Mouse (Mus musculus) heart, embryonic 13.5 days (tissue): ENCODE results near the gene Fignl1. TPM values are rescaled to one million over a fixed set of nuclear protein-coding genes. Genes with fewer than 3 reads are reported as not detected.

Experiments used
- ATAC-seq: fragments of 200-750 bp; cut with Nextera tagmentation; 2 replicates; pipeline ENCODE4 v1.8.0; 2017; ENCODE audit warnings: moderate TSS enrichment; ENCODE audit not compliant: insufficient number of reproducible peaks, low FRiP score, low TSS enrichment; ENCODE audit errors: extremely low read depth
- H3K27ac ChIP-seq: fragments of 300-500 bp; sonication (generic); replicated peaks from 2 replicates; pipeline ENCODE4 v1.5.1; 2015; ENCODE audit warnings: moderate library complexity, mild to moderate bottlenecking, inconsistent platforms
- H3K27me3 ChIP-seq: fragments of 300-500 bp; sonication (generic); replicated peaks from 2 replicates; pipeline ENCODE4 v1.6.1; 2015; ENCODE audit warnings: mild to moderate bottlenecking, inconsistent platforms
- H3K36me3 ChIP-seq: fragments of 300-500 bp; sonication (generic); 2 replicates; pipeline ENCODE4 v1.6.1; 2015; ENCODE audit warnings: mild to moderate bottlenecking, inconsistent platforms
- H3K4me1 ChIP-seq: fragments of 300-500 bp; sonication (generic); 2 replicates; pipeline ENCODE4 v1.6.1; 2015; ENCODE audit warnings: inconsistent platforms
- H3K4me2 ChIP-seq: fragments of 300-500 bp; sonication (generic); 2 replicates; pipeline ENCODE4 v1.6.1; 2015; ENCODE audit warnings: inconsistent platforms, mild to moderate bottlenecking, moderate library complexity
- H3K4me3 ChIP-seq: fragments of 300-500 bp; sonication (generic); 2 replicates; pipeline ENCODE4 v1.5.1; 2015; ENCODE audit warnings: moderate library complexity, mild to moderate bottlenecking, inconsistent platforms
- H3K9ac ChIP-seq: fragments of 300-500 bp; sonication (generic); 2 replicates; pipeline ENCODE4 v1.6.1; 2015; ENCODE audit warnings: inconsistent platforms, mild to moderate bottlenecking, moderate library complexity
- H3K9me3 ChIP-seq: fragments of 300-500 bp; sonication (generic); 2 replicates; pipeline ENCODE4 v1.6.1; 2016; ENCODE audit warnings: inconsistent platforms
- WGBS: fragments of 180-500 bp; shearing (Covaris S2); methylation state at CpG from one replicate; pipeline ENCODE4 v1.1.7; 2015; ENCODE audit warnings: mixed read lengths; 5-methylcytosine and 5-hydroxymethylcytosine counted together
- polyA plus RNA-seq: library from polyadenylated mRNA; unstranded; fragments of >200 nt; fragmentation: Nextera tagmentation; extraction: Ambion mirVana; gene quantifications from 2 replicates; pipeline ENCODE4 v1.2.1, GENCODE M21; 2015

Fignl1 gene
- polyA plus RNA-seq, 1 experiment from 2014 or later, result 52.9 TPM

GRCm38 (mm10) chr11:11758883-11759282 lies 49.9 kb downstream of the Fignl1 start:
- no peaks in the 10 kb centered on the region for H3K9me3 ChIP-seq
- H3K27me3 ChIP-seq, result peaks cover 3% of the 10 kb centered on the region; the same call in 1 of the 2 replicates
- H3K9ac ChIP-seq, result no peak overlapping the region
- ATAC-seq, result no peak
- WGBS, result 84% methylated on average over 1 of the region's 1 CpGs
- H3K36me3 ChIP-seq, result no peaks in the 10 kb centered on the region
- H3K4me1 ChIP-seq, result no peaks in the 10 kb centered on the region
- H3K27ac ChIP-seq, result no peak overlapping the region
- no peak overlapping the region for H3K4me2 ChIP-seq
- no peak overlapping the region for H3K4me3 ChIP-seq

DNA sequence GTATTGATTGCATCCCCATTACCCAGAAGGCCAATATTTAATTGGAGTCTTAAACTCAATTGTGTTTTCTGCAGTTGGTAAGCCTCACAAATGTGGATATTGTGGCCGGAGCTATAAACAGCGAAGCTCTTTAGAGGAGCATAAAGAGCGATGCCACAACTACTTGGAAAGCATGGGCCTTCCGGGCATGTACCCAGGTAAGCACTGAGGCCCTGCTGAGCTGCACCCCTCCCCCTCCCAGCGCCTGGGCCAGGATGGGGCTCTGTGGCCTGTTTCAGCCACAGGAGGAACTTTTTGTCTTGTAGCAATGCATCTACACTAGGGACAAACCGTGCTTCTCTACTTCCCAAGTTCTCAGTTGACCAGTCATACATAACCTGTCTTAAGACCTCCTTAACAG lies 50.6 kb downstream of the Fignl1 start:
- WGBS, result 74% methylated on average over 6 of the region's 6 CpGs
- no peak for ATAC-seq

DNA sequence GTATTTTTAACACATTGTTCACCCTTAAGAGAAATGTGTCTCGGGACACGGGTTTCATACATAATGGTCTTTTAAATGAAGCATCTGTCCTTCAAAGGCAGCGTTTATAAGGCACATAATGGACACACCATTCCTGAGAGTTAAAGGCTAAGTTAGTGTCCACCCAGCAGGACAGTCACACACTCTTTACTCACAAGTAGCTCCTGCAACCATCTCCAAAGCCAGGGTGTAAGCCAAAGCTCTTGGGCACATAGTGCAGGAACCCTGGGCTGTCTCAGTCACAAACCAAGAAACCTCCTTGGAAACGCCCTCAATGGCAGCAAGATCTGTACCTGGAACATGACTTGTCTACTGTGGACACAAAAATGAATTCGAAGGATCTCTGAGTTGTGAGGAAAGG lies 55.9 kb downstream of the Fignl1 start:
- Histone ChIP-seq H3K9me3 (no peaks in the 10 kb centered on the region), H3K9ac (no peak overlapping the region), H3K4me2 (no peak overlapping the region), H3K27ac (no peak overlapping the region), H3K27me3 (peaks cover 6% of the 10 kb centered on the region), H3K4me3 (no peak overlapping the region), H3K36me3 (no peaks in the 10 kb centered on the region), H3K4me1 (no peaks in the 10 kb centered on the region)
- ATAC-seq, result no peak
- WGBS, result 78% methylated on average over 5 of the region's 5 CpGs

More for the DNA sequence above, 50.6 kb downstream of the Fignl1 start:
- no peak overlapping the region for H3K4me2 ChIP-seq
- H3K27ac ChIP-seq, result no peak overlapping the region
- H3K9me3 ChIP-seq, result no peaks in the 10 kb centered on the region
- no peaks in the 10 kb centered on the region for H3K36me3 ChIP-seq
- no peaks in the 10 kb centered on the region for H3K4me1 ChIP-seq
- H3K27me3 ChIP-seq, result peaks cover 6% of the 10 kb centered on the region
- H3K4me3 ChIP-seq, result no peak overlapping the region
- H3K9ac ChIP-seq, result no peak overlapping the region

DNA sequence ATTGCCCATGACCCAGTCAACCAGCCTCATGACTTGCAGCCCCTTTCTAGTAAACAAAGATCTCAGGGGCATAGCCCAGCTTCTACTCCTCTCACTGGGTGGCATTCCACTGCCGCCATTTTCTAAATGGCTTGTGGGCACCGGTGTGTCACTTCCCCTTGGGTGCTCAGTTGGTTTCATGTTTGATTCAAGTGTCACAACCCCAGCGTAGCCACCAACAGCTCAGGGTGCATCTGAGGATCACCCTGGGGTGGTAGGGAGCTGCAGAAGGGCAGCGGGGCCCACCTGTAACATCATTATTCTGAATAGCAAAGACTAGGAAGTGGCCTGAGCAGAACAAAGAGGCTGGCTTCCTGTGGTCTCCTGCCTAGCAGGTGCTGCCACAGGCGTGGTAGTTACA lies 57.7 kb downstream of the Fignl1 start:
- 76% methylated on average over 5 of the region's 5 CpGs for WGBS
- Histone ChIP-seq H3K9me3 (no peaks in the 10 kb centered on the region), H3K36me3 (no peaks in the 10 kb centered on the region), H3K4me3 (no peak overlapping the region), H3K4me1 (no peaks in the 10 kb centered on the region), H3K9ac (no peak overlapping the region), H3K27ac (no peak overlapping the region), H3K27me3 (peaks cover 6% of the 10 kb centered on the region), H3K4me2 (no peak overlapping the region)
- no peak for ATAC-seq

DNA sequence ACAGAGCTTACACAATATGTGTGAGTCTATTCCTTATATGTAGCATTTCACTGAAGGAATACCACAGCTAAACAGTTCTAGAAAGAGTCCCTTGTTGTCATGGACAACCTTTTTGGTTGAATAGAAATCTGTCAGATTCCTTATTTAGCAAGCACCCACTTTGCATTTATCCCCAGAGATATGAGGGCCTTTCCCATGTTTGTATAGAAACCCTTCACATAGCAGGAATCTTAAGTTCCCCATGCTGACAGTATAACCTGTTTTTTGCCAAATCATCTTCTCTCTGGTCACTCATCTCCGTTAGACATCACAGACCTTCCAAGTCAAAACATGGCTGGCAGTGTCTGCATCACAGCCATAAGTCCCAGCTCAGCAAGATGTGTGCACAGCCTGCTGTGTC lies 64.5 kb downstream of the Fignl1 start:
- Histone ChIP-seq H3K9me3 (no peaks in the 10 kb centered on the region), H3K27ac (no peak overlapping the region), H3K36me3 (no peaks in the 10 kb centered on the region), H3K4me1 (no peaks in the 10 kb centered on the region), H3K4me3 (no peak overlapping the region), H3K27me3 (no peaks in the 10 kb centered on the region; the same call in 1 of the 2 replicates), H3K9ac (no peak overlapping the region), H3K4me2 (no peak overlapping the region)
- 54% methylated on average over 1 of the region's 1 CpGs for WGBS
- ATAC-seq, result no peak

GRCm38 (mm10) chr11:11742626-11743025 lies 66.1 kb downstream of the Fignl1 start:
- Histone ChIP-seq H3K27ac (no peak overlapping the region), H3K9me3 (no peaks in the 10 kb centered on the region), H3K4me1 (no peaks in the 10 kb centered on the region), H3K9ac (no peak overlapping the region), H3K4me2 (no peak overlapping the region), H3K4me3 (no peak overlapping the region), H3K27me3 (no peaks in the 10 kb centered on the region; the same call in 1 of the 2 replicates), H3K36me3 (no peaks in the 10 kb centered on the region)
- no peak for ATAC-seq
- WGBS, result 21% methylated on average over 2 of the region's 2 CpGs

GRCm38 (mm10) chr11:11741574-11741973 lies 67.2 kb downstream of the Fignl1 start:
- ATAC-seq, result no peak
- Histone ChIP-seq H3K4me1 (no peaks in the 10 kb centered on the region), H3K27me3 (no peaks in the 10 kb centered on the region; the same call in 1 of the 2 replicates), H3K36me3 (no peaks in the 10 kb centered on the region), H3K4me3 (no peak overlapping the region), H3K9me3 (no peaks in the 10 kb centered on the region), H3K9ac (no peak overlapping the region), H3K4me2 (no peak overlapping the region), H3K27ac (no peak overlapping the region)
- 80% methylated on average over 5 of the region's 5 CpGs for WGBS

DNA sequence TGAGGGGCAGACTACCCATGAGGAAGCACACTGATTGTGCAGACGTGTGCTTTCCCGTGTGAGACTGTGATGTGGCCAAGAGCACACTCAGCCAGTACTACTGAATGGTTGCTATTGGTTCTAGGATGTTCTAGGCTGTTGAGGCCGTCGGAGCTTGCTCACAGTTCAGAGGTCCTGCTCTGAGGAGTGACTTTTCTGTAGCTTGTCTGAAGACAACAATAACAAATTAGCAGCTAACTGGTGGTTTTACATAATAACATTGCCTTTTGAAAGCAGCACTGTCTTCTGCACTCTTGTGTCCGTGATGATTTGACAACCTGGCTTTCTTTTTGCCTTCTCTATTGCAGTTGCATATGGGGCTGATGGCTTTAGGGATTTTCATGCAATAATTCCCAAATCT lies 68.2 kb downstream of the Fignl1 start:
- WGBS, result 78% methylated on average over 5 of the region's 5 CpGs
- H3K27ac ChIP-seq, result no peak overlapping the region
- H3K9ac ChIP-seq, result no peak overlapping the region
- no peak overlapping the region for H3K4me2 ChIP-seq
- no peaks in the 10 kb centered on the region for H3K36me3 ChIP-seq
- H3K4me1 ChIP-seq, result no peaks in the 10 kb centered on the region
- no peaks in the 10 kb centered on the region; the same call in 1 of the 2 replicates for H3K27me3 ChIP-seq
- no peak for ATAC-seq
- no peaks in the 10 kb centered on the region for H3K9me3 ChIP-seq
- no peak overlapping the region for H3K4me3 ChIP-seq

GRCm38 (mm10) chr11:11739054-11739453 lies 69.7 kb downstream of the Fignl1 start:
- 80% methylated on average over 3 of the region's 3 CpGs for WGBS
- Histone ChIP-seq H3K4me2 (no peak overlapping the region), H3K9ac (no peak overlapping the region), H3K27me3 (no peaks in the 10 kb centered on the region), H3K27ac (no peak overlapping the region), H3K4me3 (no peak overlapping the region), H3K9me3 (no peaks in the 10 kb centered on the region), H3K4me1 (no peaks in the 10 kb centered on the region), H3K36me3 (no peaks in the 10 kb centered on the region)
- no peak for ATAC-seq

DNA sequence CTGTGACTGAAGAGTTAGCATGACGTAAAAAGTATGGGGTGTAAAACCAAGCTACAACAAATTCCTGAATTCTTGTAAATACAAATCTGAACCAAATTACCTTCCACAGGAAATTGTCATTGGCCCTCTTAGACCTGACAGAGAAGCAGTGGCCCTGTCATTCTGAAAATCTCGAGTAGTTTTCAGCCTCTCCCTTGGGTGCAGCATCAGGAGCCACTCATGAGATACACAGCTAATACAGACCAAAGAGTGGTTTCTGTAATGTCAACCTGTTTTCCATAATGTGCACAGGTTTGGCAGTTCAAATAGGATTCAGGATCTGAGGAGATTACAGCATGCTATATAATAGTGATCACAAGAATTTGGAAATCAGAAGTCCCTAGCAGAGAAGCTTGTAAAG lies 71.2 kb downstream of the Fignl1 start:
- Histone ChIP-seq H3K27ac (no peak overlapping the region), H3K27me3 (no peaks in the 10 kb centered on the region), H3K9me3 (no peaks in the 10 kb centered on the region), H3K4me3 (no peak overlapping the region), H3K4me2 (no peak overlapping the region), H3K36me3 (no peaks in the 10 kb centered on the region), H3K9ac (no peak overlapping the region), H3K4me1 (peaks cover 5% of the 10 kb centered on the region; the same call in 1 of the 2 replicates)
- WGBS, result 54% methylated on average over 2 of the region's 2 CpGs
- no peak for ATAC-seq
